Mouse (Mus musculus) kidney, adult 11 months (tissue): ENCODE data around the gene Hpdl.
"Not testable (repeated sequence)": the region's sequence is repeated elsewhere in the genome, so short reads cannot be mapped to it uniquely, and the experiment has no call there.

ENCODE experiments used
- DNase-seq: peaks from one replicate; pipeline ENCODE4 v3.0.0; 2022

The Hpdl gene

DNA sequence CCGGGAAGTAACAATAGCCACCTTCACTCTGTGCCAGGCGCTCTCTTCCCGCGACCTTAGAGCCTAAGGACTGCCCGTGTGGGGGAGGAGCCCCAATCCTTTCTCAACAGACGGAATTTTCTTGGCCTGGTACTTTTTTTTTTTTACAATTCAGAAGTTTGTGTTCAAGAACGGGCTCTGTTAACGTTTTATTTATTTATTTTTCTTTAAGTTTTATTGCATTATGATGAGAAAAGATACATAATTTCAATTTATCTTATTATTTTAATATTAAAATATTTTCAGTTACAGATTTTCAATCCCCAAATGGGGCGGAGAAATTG, at the start of gene Hpdl:
TSS of gene Hpdl (minus strand) at position 14 of the 323 bp plus-strand sequence.
- DNase-seq: no peak

DNA sequence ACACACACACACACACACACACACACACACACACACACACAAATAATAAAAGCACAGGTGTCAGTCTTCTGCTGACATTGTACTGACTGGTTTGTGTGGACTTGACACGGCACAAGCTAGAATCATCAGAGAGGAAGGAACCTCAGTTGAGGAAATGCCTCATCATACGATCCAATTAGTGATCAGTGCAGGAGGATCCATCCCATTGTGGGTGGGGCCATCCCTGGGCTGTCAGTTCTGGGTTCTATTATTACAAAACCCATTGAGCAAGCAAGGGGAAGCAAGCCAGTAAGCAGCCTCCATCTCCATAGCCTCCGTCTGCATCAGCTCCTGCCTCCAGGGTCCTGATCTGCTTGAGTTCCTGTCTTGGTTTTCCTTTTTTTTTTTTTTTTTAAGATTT, 48.4 kb upstream of the Hpdl start:
- no peak for DNase-seq

DNA sequence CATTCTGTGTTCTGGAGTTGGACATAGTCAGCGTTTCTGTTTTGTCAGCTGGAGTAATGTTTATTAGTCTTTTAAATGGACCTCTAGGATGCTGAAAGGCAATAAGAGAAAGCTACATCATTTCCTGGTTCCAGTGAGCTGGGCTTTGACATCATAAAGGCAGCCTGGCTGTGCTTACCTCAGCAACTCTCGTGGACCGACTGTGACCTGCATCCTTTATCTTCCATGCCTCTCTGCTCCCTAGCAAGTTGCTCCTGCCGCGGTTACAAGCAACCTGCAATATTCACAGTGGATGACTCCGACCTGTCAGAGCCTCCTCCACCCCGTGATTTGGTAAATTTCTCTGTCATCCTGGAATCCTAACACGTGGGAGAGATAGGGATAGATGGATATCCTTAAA, 40.5 kb upstream of the Hpdl start:
- no peak for DNase-seq

DNA sequence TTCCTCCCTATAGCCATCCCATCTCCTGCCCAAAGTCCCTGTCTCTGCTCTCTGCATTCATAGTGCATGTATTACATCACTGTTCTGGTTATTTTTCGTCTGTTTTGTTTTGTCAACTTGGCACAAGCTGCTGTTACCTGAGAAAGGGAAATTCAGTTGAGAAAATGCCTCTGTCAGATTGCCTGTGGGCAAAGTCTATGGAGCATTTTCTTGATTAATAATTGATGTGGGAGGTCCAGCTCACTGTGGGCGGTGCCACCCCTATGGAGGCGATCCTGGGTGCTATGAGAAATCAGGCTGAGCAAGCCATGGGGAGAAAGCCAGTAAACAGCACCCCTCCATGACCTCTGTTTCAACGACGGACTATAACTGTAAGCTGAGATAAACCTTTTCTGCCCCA, 38.2 kb upstream of the Hpdl start:
- peak; percentile 81 for DNase-seq

DNA sequence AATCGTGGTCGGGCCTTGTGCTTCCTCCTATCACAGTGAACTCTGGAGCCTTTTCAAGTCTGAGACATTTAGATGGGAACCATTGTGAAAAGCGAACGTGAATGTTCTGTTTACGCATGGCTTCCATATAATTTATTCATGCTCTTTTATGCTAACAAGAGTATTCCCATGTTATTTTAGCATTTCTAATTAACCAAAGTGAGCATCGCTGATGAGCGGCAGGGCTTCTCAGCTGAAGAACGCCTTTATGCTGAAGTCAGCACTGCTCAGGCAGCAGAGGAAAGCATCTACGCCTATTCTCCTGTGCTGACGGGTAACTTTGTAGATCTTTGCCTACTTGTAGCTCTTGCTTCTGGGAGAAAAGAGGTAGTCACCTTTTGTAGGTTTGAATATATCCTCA, 35.7 kb upstream of the Hpdl start:
- no peak for DNase-seq

DNA sequence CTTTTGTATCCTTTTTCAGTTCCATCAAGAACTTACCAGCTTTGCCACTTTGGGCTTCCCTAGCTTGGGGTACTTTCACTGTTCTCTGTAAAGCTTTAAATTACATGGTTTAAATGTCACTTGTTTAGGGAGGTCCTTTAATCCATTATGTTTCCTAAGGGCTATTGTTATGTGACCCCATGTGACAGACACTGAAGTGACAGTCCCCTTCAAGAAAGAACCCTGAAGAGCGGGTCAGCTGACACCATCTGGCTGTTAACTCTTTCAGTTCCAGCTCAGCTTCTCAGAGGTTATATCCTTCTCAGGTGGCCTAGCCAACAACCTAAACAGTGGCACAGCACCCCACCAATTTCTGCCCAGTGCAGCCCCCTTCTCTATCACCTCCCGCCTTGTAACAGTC, 32.8 kb upstream of the Hpdl start:
- no peak for DNase-seq

DNA sequence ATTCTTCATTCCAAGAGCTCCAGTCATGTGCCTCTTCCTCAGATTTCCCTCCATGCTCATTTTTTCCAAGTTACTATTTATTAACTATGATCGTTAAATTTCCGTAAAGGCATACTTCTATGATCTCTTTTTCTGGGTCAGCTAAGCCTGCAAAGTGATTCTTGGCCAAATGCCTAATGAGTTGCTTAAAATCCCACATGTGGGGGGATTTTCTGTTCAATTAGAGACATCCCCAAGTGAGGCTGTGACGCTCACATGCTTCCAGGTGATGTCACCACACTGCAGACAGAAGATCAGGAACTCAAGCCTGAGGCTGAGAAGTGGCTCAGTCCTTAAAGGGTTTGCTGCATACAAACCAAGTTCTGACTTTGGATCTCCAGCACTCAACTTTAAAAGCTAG, 28.4 kb upstream of the Hpdl start:
- no peak for DNase-seq

DNA sequence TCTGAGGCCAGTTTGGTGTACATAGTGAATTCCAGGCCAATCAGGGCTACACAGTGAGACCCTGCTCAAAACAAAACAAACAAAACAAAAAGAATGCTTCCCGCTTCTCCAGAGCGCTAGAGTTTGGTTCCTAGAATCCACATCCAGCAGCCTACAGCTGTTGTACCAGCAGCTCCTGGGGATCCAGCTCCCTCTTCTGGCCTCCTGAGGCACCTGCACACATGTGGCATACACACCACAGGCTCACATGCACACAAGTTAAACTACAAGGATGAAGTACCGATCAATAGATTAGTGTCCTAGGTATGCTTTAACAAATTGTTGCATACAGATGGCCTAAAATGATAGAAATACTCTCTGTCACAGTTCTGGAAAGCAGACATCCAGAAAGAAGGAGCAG, 22.8 kb upstream of the Hpdl start:
- no peak for DNase-seq

DNA sequence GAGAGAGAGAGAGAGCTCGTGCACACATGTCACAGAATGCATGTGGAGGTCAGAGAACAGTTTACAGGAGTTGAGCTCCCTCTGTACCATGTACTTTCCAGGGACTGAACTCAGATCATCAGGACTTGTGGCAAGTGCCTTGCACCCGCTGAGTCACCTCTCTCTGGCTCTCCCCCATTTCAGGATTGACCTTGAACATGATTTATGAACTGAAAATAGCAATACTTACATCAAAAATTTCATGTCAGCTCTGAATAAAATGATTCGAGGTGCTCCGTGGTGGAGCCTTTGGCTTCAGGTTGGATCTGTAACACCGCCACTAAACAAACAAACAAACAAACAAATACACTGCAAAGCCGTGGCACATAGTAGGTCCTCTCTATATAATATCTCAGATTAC, 19.3 kb upstream of the Hpdl start:
- DNase-seq: no peak

DNA sequence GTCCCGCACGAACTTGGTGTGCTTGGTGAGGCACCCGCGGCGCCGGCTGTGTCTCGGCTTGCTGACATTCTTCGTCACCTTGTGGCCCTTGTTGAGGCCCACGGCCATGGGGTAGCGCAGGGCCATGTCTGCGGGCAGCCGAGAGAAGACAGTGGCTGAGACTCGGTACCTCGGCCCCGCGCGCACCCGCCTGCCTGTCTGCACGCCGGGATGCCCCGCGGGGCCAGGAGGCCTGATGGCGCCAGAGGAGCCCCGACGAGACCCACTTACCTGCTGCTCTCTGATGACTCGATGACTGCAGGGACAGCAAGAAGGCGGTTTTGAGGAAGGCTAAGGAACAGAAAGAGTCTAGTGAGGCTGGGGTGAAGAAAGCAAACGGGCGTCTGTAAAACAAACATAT, 18.6 kb upstream of the Hpdl start:
- DNase-seq: not testable (repeated sequence)

DNA sequence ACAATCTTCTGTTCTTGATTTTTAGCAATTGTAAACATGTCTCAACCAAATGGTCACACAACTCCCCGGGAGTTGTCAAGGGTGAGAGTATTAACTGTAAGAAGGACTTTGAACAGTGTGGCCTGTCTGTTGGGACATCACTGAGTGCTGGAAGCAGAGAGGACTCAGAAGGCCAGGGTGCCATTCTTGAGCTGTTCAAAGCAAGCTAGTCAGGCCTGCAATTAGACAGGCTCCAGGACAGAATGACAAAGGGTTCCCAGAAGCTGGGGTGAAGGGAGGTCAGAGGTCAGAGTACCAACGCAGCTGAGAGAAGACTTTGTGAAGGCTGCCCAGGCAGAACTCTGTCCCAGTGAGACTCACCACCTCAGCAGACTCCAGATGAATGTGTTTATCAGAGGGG, 17.5 kb upstream of the Hpdl start:
- DNase-seq: peak; percentile 68

DNA sequence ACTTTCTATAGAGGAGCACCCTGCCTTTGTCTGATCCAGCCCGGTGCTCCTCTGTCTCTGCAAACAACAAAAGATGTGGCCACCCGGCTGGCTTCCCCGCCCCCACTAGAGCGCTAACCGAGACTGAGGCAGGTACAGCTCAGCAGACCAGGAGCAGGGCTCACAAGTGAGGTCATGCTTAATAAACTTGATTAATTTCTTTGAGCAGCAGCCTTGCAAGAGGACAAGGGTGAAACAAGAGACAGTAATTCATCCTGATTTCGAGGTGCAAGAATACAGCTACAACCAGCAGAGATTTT, 8.5 kb upstream of the Hpdl start:
- no peak for DNase-seq

DNA sequence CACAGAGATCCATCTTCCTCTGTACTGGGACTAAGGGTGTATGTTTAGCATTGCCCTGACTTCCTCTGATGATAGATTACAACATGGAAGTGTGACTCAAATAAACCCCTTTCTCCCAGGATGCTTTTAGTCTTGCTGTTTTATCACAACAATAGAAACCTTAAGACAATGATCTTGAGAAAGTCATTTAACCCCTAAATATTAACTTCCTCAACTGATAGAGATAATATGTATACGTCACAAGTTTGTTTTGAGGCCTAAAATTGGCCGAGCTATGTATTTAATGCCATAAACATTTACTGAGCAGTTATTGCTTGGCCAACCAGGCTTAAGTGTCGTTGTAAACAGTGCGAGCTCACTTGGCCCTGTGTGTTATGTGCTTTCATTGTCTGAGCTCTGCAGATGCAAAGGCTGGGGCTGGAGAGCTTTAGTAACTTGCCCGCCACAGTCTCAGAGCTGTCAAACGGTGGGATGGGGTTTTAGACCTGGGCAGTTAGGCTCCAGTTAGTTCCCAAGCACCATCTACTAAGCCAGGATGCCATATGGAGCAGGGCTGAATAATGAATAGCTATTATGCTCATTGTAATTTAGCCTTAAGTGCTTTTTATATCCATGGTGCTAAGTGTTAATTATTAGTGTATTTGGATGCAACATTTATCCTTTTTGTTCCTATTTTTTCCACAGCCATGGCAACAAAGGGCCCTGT, 8.0 kb upstream of the Hpdl start:
- no peak for DNase-seq

DNA sequence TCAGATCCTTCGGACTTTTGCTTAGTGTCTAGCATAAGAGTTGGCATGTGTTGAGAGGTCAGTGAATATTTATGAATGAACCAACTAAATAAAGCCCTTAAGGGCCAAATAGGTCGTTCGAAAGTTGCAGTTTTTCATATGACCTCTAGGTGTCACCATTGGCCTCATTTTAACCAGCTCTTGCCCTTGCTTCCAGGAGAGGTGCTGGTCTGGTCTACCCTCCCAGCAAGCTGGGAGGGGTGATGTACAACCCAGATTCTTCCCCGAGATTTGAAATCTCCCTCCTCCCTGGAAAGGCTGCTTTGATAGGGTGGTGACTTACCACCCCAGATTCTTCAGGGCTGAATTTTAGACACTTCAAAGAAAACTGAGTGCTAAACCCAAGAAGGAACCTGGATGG, 6.3 kb upstream of the Hpdl start:
- peak; percentile 40 for DNase-seq

DNA sequence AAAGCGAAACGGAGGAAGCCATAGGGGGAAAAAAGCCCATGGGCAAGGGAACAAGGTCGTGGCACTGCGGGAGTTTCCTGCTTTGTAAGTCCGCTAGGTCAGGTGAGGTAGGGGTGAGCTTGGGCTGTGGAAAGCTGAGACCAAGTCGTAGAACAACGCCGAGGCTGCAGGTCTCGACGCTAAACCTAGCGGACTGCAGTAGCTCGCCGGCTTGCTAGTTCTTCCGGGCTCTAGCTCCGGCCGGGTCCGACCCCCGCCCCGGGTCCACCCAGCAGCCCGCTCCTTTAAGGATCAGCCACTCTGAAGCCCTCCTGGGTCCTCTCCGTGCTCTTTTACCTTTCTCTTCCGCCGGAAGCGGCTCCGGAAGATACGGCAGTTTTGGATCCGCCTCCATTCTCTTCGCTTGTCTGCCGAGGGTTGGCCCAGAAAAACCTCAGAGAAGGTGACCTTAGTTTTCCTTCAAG, 3.1 kb upstream of the Hpdl start:
- DNase-seq: peak; percentile 83

DNA sequence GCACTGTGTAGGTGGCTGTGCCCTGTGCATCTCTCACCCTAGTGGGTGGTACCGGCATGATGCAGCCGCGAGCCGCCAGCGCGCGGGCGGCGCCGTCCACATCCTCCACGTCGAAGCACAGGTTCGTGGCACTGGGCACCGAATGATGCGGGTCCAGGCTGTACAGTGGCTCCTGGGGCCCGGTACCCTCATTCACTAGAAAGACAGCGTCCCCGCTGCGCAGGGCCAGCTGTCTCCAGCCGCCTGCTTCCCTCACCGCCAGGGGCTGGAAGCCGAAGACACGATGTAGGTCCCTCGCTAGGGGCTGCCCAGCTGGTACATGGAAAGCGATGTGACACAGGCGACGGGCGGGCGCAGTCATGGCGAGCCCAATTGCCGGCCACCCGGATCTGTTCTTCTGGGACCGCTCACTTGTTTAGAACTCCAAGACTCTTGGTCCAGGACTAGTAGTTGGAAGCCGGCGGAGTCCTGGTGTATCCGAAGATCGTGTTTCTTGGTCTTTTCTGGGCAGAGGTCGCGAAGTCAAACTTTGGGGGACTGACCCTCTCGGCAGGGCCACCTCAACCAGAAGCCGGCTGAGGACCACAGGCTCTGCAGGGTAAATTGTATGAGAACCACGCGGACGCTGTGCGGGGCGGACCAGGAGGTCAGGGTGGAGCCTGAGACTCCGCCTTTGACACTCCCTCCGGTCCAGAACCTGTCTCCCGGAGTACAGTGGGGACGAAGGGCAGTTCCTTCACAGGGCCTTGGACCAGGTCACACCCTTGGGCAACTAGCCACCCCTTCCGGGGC, 409 bp downstream of the Hpdl start:
- peak; percentile 96 for DNase-seq

DNA sequence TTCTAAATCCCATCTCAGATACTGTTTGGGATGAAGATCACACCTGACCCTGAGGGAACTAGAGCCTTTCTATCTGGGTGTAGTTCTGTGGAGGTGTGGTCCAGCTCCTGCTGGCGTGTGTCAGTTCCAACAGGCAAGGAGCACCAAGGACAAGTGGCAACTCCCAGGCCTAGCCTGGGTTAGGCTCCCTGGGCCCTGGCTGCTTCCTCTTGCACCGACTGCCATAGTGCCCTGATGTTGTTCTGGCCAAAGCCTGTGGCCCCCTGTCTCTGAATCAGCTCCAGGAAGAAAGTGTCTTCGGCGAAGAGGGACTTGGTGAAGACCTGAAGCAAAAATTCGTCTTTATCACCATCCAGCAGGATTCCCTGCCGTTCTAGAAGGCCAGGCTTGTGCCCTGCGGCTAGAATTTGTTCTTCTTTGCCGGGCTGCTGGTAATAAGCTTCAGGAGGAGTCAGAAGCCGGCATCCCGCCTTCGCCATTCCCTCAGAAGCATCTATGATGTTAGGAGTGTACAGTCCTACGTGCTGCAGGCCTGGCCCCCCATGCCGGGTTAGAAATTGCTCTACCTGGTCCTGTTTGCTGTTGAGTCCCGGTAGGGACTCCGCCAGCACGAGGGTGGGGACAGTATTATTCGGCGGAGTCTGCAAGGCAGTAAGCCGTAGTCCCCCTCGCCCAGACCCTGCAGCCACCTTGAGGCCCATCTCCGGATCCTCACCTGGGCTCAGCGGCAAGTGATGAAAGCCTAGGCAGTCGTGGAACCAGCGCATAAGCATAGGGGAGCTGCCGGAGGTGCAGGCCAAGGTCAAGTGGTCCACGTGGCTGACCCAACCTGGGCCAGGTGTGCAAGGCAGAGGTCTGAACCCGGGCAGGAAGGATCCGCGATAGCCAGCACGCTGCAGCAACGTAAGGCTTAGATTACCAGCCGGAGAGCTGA, 1.3 kb downstream of the Hpdl start:
- no peak for DNase-seq

DNA sequence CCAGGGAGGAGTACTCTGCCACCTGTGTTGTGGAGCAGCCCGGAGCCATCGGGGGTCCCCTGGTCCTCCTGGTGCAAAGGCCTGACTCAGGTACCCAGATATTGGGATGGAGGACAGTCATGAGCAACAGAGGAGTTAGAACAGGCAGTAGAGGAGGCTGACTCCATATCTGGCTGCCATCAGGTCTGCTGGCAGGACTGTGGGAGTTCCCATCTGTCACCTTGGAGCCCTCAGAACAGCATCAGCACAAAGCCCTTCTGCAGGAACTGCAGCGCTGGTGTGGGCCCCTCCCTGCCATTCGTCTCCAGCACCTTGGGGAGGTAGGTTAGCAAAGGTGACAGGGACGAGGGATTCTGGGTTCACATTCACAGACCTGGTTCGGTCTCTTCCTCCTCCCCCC, 4.0 kb downstream of the Hpdl start:
- no peak for DNase-seq

DNA sequence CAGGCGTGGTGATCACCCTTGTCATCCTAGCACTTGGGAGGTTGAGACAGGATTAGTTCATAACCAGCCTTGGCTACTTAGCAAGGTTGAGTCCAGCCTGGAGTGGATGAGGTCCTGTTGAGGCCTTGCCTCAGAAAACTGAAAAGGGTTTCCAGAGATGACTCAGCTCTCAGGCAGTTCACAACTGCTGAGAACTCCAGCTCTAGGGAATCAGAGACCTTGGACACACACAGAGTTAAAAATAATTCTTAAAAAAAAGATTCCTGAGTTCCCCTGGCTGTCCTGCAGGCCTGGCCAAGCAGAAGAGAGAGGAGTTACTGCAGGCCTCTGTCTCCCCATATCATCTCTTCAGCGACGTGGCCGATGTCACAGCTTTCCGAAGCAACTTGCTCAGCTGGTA, 6.2 kb downstream of the Hpdl start:
- no peak for DNase-seq

DNA sequence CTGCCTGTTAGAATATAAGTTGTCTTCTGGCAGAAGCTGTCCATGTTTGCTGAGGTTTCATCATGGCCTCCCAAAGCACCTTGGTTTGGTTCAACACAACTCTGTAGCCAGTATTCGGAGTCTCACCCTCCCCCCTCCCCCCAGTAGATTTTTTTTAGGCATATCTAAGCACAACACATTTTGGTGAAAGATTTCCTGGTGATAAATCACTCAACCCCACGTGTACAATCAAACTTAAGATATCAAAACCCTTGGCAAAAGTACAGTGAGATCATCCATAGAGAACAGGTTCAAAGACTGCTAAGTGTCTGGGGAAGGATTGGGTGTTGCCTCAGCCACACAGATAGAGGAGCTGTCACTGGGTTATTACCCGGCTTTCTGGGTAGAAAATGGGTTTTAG, 10.5 kb downstream of the Hpdl start:
- no peak for DNase-seq

DNA sequence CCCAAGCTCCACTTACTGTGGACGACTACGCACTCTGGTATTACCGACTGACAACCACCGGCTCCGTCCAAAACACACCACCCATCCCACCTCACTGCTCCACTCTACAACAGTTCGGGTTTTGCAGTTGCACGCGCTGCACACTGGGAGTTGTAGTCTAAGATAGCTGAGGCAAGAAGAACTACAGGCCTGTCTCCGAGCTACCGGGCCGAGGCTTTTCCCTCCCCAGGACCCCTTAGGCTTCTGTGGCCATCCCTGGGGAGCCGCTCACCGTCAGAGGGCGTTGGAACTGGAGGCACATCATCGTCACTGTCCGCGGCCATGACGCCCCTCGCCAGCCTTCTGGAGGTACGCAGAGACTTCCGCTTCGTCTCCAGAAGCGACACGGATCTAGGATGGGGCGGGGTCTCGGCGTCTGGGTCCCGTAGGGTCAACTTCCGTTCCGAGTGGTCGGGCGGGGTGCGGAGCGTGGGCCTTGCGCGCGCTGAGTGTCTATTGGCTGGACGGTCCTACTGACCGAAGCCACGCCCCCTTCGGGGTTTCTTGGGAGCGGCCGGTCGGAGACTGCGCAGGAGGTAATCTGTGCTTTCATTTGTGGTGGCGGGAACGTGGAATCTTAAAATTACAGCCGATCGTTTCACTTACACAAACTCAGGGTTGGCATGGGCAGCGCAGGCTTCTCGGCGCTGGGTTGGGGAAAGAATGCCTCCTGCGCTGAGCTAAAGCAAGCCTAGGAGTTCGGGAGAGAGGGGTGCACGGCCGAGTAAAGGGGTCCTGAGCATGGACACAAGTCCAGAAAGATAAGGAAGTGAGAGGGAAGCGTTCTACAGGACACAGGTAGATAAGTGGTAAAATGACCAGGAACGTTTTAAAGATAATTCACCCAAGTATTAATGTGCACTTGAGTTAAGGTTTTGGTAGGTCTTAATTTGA, 14.0 kb downstream of the Hpdl start, which contains the start of the genes Toe1 and Mutyh:
TSS of gene Toe1 (minus strand) at position 444 of the 933 bp plus-strand sequence.
TSS of gene Mutyh (plus strand) at position 527 of the 933 bp plus-strand sequence.
- peak; percentile 94 for DNase-seq

DNA sequence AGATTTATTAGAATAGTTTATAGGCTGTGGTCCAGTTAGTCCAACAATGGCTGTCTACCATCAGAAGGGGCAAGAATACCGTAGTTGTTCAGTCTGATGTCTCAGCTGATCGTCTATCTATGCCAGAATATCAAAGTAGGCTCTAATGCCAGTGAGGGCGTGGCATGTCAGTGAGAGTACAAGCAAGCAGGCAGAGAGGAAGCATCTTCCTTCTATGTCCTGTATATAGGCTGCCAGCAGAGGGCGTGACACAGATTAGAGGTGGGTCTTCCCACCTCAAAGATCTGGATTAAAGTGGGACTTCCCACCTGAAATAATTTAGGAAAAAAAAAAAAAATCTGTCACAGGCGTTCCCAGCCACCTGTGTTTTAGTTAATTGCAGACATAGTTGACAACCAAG, 21.6 kb downstream of the Hpdl start:
- no peak for DNase-seq
